Mouse (Mus musculus) ES-Bruce4 (cell line): ENCODE data around the gene Acsbg2. TPM values are rescaled to one million over a fixed set of nuclear protein-coding genes. Genes with fewer than 3 reads are reported as not detected.

ENCODE experiments used
- H3K27ac ChIP-seq: 2 replicates; pipeline ENCODE4 v1.5.1; 2012; ENCODE audit warnings: low read length, inconsistent platforms; ENCODE audit not compliant: insufficient read depth
- H3K27me3 ChIP-seq: 2 replicates; pipeline ENCODE4 v1.6.1; 2012; ENCODE audit warnings: mild to moderate bottlenecking, low read length, inconsistent platforms; ENCODE audit not compliant: control insufficient read depth, poor library complexity, insufficient read depth, severe bottlenecking
- H3K36me3 ChIP-seq: 2 replicates; pipeline ENCODE4 v1.6.1; 2012; ENCODE audit warnings: inconsistent platforms, mild to moderate bottlenecking, low read length, moderate library complexity; ENCODE audit not compliant: control insufficient read depth, poor library complexity, insufficient read depth, severe bottlenecking
- H3K4me1 ChIP-seq: one replicate; pipeline ENCODE4 v1.8.1; 2011; ENCODE audit warnings: low read length; ENCODE audit not compliant: control insufficient read depth, insufficient read depth
- H3K4me3 ChIP-seq: 2 replicates; pipeline ENCODE4 v1.5.1; 2011; ENCODE audit warnings: low read depth, mild to moderate bottlenecking, low read length
- H3K9ac ChIP-seq: 2 replicates; pipeline ENCODE4 v1.6.1; 2012; ENCODE audit warnings: low read depth, mild to moderate bottlenecking, inconsistent platforms; ENCODE audit not compliant: poor library complexity, severe bottlenecking
- H3K9me3 ChIP-seq: replicated peaks from 2 replicates; pipeline ENCODE4 v1.6.1; 2012; ENCODE audit warnings: mild to moderate bottlenecking, low read length, inconsistent platforms; ENCODE audit not compliant: control insufficient read depth, poor library complexity, insufficient read depth, severe bottlenecking
- CTCF ChIP-seq: IDR thresholded peaks from one replicate; pipeline ENCODE4 v1.8.1; 2011; ENCODE audit warnings: low read depth, low read length
- EP300 ChIP-seq: IDR thresholded peaks from 2 replicates; pipeline ENCODE4 v1.6.1; 2011; ENCODE audit warnings: low read depth, low read length; ENCODE audit not compliant: insufficient read depth
- POLR2A ChIP-seq: IDR thresholded peaks from one replicate; pipeline ENCODE4 v1.8.1; 2011; ENCODE audit warnings: low read length; ENCODE audit not compliant: insufficient read depth
- polyA plus RNA-seq: library from polyadenylated mRNA; stranded (reverse); fragments of >200 nt; gene quantifications from 2 replicates; pipeline ENCODE4 v1.2.4, GENCODE M21; 2011; ENCODE audit warnings: low read depth; ENCODE audit not compliant: missing spikeins, insufficient read depth, insufficient read length

Gene Acsbg2
- polyA plus RNA-seq, 1 experiment, result 0.46 TPM

DNA sequence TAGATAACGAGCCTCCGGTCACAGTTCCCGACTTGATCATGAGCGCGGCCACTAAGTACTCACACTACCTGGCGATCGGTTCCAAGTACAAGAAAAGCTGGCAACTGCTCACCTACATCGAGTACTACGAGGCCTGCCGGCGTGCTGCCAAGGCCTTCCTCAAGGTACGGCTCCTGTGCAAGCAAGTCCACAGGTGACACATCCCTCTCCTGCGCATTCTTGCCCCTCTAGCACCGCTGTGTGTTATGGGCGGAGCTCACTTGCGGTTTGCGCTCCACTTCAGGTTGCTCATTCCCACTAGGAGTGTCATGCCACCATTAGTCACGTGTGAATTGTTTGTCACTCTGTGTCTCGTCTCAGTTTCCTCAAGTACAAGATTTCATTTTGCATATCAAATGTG, 3.2 kb upstream of the Acsbg2 start:
- Histone ChIP-seq H3K36me3 (no peaks in the 10 kb centered on the region), H3K9me3 (no peaks in the 10 kb centered on the region), H3K4me1 (peaks cover 11% of the 10 kb centered on the region), H3K4me3 (peak overlapping the region; percentile 40), H3K27me3 (no peaks in the 10 kb centered on the region), H3K27ac (peak overlapping the region; percentile 44), H3K9ac (peak overlapping the region; percentile 17)
- TF ChIP-seq EP300, result no peak
- TF ChIP-seq POLR2A, result no peak
- TF ChIP-seq CTCF, result no peak

- Histone ChIP-seq H3K36me3 (no peaks in the 10 kb centered on the region), H3K9ac (peak overlapping the region; percentile 17), H3K4me1 (peaks cover 14% of the 10 kb centered on the region), H3K4me3 (peak overlapping the region; percentile 40), H3K9me3 (no peaks in the 10 kb centered on the region), H3K27me3 (no peaks in the 10 kb centered on the region), H3K27ac (peak overlapping the region; percentile 44)
- TF ChIP-seq EP300, result peak; percentile 69; the same call in 1 of the 2 replicates
- no peak for TF ChIP-seq POLR2A
These were observed 2.7 kb upstream of the Acsbg2 start for GRCm38 (mm10) chr17:56876981-56877380.

GRCm38 (mm10) chr17:56876465-56876864, 2.2 kb upstream of the Acsbg2 start:
- Histone ChIP-seq H3K4me3 (no peak overlapping the region), H3K4me1 (peaks cover 16% of the 10 kb centered on the region), H3K27ac (peak overlapping the region; percentile 13), H3K9me3 (no peaks in the 10 kb centered on the region), H3K36me3 (no peaks in the 10 kb centered on the region), H3K9ac (no peak overlapping the region), H3K27me3 (no peaks in the 10 kb centered on the region)
- TF ChIP-seq CTCF (no peak), POLR2A (no peak), EP300 (no peak)

DNA sequence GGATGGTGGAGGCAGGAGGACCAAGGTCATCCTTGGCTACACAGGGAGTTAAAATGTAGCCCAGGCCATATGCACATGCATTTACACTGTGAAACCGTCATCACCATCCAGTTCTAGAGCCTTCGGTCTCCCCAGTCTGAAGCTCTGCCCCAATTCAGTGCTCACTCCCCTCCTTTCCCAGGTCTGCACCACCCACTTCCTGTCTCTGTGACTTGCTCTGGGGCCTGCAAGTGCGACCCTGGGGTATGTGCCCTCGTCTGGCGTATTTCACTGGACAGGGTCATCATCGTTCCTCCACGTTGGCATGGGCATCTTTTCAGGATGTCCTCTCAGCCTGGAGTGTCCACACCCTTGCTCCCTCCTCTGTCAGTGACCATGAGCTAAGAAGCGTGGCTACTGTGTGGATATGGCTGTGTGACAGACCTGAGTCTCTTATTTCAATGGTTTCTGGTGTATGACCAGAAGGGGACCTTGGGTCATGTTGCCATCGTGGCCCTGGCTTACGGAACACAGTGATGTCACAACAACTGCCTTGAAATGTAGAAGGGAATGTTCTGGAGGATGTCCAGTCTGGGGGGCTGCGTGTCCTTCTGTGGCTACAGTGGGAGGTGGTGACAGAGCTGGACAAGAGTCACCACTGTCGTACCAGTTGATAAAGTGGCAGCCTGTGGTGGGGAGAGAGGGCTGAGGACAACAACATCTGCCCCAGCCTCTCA, 847 bp upstream of the Acsbg2 start, which contains the start of gene 1700061G19Rik:
TSS of gene 1700061G19Rik (plus strand) at position 542 of the 716 bp plus-strand sequence.
- no peak within 1 kb of the TSS for H3K9ac ChIP-seq
- peak within 1 kb of the TSS; percentile 13 for H3K27ac ChIP-seq
- TF ChIP-seq POLR2A, result no peak
- H3K27me3 ChIP-seq, result no peaks in the 10 kb centered on the region
- H3K9me3 ChIP-seq, result no peaks in the 10 kb centered on the region
- peaks cover 16% of the 10 kb centered on the region for H3K4me1 ChIP-seq
- H3K36me3 ChIP-seq, result no peaks in the 10 kb centered on the region
- H3K4me3 ChIP-seq, result no peak within 1 kb of the TSS

DNA sequence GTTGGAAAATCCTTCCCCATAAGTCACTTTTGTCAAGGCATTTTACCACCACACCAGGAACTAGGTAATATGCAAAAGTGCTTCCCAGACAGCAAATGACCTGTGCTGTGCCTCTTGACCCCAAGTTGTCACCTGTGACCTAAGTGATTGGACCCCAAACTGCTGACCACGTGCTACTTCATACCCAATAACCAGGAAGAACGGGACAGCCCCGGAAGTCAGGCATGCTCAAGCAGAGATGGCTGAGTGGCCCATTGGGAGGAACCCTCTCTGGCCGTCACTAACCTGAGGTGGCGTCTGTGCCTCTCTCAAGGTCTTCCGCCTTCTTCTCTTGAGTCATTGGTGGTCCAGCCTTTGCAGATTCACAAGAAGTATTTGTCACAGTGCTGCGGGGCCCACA, 1.7 kb downstream of the Acsbg2 start:
- Histone ChIP-seq H3K27me3 (no peaks in the 10 kb centered on the region), H3K36me3 (no peaks in the 10 kb centered on the region), H3K27ac (peak overlapping the region; percentile 43; the same call in 1 of the 2 replicates), H3K4me1 (peaks cover 16% of the 10 kb centered on the region), H3K4me3 (peak overlapping the region; percentile 3; the same call in 1 of the 2 replicates), H3K9ac (0 out of 2 replicates have a peak overlapping the region, but pooled peaks have one; percentile 13), H3K9me3 (peaks cover 7% of the 10 kb centered on the region)
- TF ChIP-seq POLR2A, result no peak
- no peak for TF ChIP-seq CTCF
- TF ChIP-seq EP300, result no peak

DNA sequence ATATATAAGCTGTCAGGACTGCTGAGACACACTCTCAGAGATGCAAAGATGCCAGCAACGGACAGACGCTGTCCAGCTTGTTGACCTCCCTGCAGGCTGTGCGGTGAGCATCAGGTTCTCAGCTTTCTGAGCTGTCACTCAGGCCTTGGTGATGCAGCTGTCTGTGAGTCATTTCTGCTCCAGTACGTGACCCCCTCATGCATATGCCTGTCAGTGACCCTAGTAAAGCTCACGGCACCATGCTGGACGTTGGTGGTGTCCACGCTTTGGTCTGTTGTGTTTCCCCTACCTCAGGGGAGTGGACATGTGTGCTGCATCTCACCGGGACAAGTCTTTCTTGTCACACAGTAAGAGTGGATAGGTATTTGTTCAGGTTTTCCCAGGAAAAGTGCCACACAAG, 2.5 kb downstream of the Acsbg2 start:
- H3K4me1 ChIP-seq, result peaks cover 16% of the 10 kb centered on the region
- H3K9ac ChIP-seq, result no peak overlapping the region
- H3K4me3 ChIP-seq, result no peak overlapping the region
- no peaks in the 10 kb centered on the region for H3K36me3 ChIP-seq
- H3K27ac ChIP-seq, result peak overlapping the region; percentile 49
- TF ChIP-seq EP300 (no peak), POLR2A (no peak), CTCF (no peak)
- peaks cover 15% of the 10 kb centered on the region for H3K9me3 ChIP-seq
- H3K27me3 ChIP-seq, result no peaks in the 10 kb centered on the region
